Mouse (Mus musculus) heart, adult 2 months (tissue): ENCODE data around the gene Kcnj4.

Source experiments
- CTCF ChIP-seq: fragments of 200-600 bp; IDR thresholded peaks from 2 replicates; pipeline ENCODE4 v1.8.1; 2022; ENCODE audit warnings: antibody characterized with exemption, mild to moderate bottlenecking, moderate library complexity
- POLR2A ChIP-seq: fragments of 200-500 bp; IDR thresholded peaks from 2 replicates; pipeline ENCODE4 v1.6.1; 2011; ENCODE audit warnings: mild to moderate bottlenecking, low read depth, low read length, control low read depth; ENCODE audit not compliant: insufficient read depth

GRCm38 (mm10) chr15:79552566-79552965, 47.5 kb upstream of the Kcnj4 start:
- TF ChIP-seq CTCF (no peak), POLR2A (no peak)
